Mouse (Mus musculus): Measurements from ENCODE around the gene Eid3.

The Eid3 gene

DNA sequence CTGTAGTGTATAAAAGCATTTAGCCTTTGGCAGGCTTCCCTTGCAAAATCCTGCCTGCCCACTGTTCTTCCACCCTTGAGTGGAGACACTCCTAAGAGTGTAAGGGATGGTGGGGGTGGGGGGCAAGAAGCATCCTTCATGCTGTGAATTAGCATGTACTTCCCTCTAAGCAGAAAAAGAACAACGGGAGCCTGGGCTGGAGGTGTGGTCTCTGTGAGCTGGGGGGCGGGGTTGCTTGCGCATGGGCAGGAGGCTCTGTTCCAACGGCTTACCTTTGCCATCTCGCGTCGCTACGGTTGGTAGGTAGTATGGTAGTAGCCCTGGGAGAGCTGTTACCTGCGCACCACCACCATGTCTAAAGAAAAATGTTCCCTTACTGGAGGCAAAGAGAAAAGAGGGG, at the start of gene Eid3:
Gene Eid3 (plus strand): TSS at position 271 of the 400 bp plus-strand sequence.
- no peak for DNase-seq (ENCODE audit: low spot score)

DNA sequence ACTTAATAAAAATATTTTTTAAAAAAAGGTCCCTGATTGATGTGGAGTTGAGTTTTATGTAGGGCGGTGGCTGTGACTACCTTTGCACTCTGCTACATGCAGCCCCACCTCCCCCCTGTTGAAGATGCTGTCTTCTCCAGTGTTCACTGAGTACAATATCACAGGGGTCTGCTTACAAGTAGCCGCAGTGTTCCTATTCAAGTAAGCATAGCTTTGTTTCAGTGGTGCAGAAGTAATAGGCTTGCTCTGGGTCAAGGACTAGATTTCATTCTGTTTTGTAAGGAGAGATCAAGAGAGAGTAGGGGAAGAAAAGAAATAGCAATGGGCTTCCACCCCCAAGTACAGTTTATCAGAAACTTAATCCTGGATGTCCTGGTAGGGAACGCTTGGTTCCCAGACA, 48.9 kb upstream of the Eid3 start:
- DNase-seq (ENCODE audit: low spot score), result no peak

DNA sequence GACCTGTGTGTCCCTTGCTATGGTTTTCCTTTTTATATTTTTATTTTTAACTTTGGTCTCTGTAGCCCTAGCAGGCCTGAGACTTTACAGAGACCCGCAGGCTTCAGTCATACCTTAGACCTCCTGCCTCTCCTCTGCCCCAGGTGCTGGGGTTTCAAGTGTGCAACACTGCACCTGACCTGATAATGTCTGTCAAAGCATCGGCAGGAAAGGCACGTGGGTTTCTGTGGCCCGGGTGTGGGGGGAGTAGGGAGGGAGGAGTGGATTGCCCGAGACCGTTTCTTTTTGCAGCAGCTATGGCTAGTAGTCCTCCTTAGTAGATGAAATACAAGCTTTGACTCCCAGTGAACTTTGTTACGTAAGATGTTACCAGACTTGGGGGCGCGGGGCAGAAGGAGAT, 48.5 kb upstream of the Eid3 start:
- DNase-seq (ENCODE audit: low spot score), result no peak

DNA sequence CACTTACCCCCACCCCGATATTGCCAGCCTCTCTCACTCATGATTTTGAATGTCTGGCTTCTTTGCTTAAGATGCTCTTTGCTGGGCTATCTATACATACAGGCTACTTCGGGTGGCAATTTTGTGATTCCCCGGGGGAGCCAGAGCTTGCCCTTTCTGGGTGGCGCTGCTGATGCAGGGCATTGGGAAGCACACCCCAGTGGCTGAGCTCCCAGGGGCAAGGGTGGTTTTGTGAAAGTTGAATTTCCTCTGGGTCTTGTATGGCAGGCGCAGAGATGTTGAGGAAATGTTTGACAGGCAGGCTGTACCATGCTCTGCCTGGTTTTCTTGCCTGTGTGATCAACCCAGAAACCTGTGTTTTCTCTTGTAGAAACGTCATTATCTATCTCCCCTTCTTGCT, 47.8 kb upstream of the Eid3 start:
- DNase-seq (ENCODE audit: low spot score), result no peak

DNA sequence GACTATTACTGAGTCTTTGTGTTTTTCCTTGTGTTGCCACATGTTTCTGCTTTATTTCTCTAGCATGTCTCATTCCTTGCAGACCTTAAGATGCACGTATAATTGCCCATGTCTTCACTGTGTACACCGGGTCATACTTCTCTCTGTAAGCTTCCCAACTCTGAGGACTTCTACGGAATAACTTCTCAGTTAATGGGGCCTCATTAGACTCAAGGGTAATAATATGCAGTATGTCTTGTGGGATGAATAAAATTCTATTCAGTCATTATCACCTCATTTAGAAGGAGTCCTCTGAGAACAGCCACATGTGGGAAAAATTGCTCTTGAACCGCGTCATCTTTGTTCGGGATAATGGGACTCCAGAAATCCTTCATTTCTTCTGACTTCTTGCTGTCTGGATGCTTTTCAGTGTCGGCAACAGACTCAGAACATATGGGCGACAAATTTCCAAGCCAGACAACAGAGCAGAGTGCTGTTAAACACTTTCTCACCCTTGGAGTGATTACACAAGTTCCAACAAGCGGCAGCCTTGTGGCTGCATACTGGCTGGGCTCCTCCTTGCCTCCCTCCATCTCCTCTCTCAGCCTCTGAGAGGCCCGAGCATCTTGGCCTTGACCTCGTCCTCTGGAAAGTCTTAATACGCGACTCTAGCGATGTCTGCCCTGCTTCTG, 43.2 kb upstream of the Eid3 start:
- DNase-seq (ENCODE audit: low spot score), result no peak

DNA sequence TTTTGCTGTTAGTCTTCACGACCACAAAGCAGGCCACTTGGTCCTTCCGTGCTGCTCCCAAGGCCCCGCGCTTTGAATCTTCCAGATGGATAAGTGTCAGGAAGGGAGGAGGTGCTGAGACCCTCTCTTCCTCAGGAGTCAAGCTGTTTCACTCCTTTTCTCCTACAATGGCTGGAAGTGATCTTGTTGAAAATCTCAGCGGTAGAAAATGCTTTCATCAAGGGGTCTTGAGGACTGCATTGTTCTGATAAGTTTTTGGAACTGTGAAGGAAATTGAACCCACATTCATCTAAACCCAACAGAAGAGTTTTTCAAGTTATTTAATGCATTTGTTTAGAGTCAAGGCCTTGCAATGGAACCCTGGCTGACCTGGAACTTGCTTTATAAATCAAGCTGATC, 42.6 kb upstream of the Eid3 start:
- no peak for DNase-seq (ENCODE audit: low spot score)

DNA sequence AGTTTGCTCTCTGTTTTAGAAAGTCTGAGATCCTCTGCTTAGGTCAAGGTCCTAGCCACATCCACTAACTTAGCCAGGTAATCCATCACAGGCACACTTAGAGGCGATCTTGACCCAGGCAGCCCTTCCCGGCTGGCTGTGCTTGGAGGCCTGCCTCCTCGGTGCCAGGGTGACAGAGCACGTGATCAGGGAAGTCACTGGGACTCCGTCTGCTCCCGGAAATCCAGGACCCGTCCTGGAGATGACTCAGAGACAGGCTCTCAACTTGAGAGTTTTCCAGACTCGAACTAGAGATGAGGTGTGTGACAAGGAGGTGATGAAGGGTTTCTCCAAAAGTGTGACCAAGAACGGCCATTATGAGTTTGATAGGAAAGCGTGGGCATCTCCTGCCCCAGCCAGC, 41.9 kb upstream of the Eid3 start:
- DNase-seq (ENCODE audit: low spot score), result no peak

DNA sequence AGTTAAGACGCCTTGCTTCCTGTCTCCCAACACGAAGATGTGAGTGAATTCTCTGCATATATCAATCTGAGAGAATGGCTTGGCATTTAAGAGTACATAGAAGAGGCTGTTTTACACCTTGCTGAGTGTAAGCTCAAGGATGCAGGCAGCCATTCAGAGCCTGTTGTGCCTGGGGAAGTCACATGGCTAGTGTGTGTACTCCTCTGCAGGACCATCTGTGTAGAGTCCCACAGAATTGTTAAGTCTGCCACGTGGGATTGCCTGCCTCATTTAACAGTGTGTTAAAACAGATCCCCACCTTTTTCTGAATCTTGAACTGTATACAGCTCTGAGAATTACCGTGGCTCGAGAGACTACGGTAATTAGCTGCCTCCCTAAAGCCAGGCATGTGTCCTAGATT, 39.9 kb upstream of the Eid3 start:
- no peak for DNase-seq (ENCODE audit: low spot score)

DNA sequence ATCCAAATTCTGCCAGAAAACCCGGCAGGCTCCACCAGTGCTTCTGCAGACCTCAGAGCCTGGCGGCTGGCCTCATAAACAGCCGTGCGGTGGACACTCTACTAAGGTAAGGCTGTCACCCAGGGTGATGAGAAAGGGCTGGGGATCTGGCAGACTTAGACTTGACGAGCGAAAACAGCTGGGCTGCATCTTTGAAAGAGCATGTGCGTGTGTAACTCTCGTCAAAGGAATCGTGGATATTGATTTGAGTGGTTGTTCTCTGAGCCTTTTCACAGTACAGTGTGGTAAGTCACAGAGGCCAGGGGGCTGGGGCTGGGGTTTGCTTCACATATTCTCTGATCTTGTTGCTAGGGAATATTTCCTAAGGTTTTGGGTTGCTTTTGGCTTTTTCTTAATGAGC, 32.5 kb upstream of the Eid3 start, which contains the start of gene Txnrd1:
Gene Txnrd1 (plus strand): TSS at position 26 of the 400 bp plus-strand sequence.
- no peak for DNase-seq (ENCODE audit: low spot score)

DNA sequence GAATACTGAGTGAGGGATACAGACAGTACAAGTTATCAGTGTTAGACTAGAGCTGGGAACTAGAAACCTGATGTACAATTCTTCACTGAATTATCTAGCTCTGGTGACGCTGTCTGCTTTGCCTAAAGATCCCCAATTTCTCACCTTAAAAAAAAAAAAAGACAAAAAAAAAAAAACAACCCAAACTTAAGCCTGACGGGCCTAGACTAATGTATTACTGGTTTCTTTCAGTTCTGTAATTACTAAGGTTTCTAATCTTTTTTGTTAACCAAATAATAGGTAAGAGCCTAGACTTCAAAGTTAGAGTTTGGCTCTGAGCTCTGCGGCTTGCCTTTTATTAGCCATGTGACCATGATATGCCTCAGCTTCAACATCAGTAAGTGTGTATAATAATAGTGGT, 30.5 kb upstream of the Eid3 start:
- no peak for DNase-seq (ENCODE audit: low spot score)

DNA sequence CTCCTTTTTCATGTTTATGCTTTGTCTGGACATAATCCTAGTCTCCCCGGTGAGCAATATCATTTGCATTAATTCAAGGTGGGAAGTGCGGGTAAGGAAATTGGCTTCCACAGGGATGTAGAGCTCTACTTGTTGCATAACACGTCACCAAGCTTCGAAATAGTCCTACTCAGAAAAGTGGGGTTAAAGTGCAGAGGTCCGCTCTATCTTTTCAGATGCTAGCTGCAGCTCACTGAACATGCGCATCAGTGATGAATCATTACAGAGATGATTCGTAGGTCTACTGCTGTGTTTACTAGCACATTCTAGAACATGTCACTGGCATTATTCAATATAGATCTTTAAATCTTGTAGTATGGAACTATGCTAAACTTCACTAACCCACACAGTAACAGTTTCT, 28.0 kb upstream of the Eid3 start:
- DNase-seq (ENCODE audit: low spot score), result no peak

DNA sequence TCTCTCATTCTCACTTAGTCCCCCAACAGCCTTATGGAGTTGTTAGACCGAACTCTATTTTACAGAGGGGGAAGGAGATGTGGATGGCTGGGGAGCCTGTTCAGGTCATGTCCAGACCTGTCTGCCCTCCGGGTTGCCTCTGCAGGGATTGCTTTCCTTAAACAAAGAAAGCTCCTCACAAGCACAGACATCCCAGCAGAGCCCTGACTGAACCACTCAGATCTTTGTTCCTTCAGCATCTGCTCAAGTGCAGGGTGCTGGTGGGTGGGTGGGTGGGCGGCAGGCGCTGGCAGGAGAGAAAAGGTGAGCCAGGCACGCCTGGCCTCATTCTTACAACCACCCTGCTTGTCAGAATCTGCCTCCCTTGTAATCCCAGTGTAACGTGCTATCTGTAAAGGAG, 22.3 kb upstream of the Eid3 start:
- DNase-seq (ENCODE audit: low spot score), result no peak

DNA sequence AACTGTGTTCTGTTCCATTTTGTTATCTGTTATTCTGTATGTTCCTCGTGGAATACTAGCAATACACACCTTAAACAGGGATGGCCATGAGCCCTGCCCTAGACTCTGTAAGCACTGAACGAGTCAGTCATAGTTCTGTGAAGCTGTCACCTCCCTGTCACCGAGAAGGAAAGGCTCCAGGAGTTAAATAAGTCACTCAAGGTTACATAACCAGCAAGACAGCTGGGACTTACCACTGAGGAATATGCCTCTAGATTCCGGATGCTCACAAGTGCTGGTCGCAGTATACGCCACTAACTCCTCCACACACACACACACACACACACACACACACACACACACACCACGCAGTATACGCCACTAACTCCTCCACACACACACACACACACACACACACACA, 21.7 kb upstream of the Eid3 start:
- no peak for DNase-seq (ENCODE audit: low spot score)

DNA sequence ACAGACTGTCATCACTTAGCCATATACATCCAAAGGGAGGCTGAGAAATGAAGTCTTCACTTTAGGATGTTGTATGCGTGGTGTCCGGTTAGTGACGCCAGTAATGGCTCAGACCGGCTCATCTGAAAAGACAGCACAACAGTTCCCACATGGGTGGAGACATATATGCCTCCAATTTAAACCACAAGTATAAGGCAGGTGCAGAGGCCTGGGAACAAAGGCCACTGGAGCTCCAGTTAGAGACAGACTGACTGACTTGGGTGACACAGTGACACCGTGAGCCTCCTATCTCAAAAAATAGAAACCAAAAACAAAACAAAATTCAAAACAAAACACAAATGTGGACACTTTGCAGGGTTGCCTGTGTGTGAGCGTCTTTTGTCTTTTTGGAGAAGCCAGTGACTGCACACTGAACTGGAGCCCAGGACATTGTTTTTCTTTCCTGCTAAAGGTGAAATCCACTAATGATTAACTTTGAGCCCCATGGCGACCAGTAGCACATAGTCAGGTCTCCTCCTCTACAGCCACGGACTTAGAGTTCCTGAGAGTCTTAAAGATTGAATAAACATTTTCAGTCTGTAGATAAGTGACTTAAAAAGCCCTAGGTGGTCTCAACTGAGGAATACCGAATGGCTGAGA, 18.5 kb upstream of the Eid3 start:
- no peak for DNase-seq (ENCODE audit: low spot score)

DNA sequence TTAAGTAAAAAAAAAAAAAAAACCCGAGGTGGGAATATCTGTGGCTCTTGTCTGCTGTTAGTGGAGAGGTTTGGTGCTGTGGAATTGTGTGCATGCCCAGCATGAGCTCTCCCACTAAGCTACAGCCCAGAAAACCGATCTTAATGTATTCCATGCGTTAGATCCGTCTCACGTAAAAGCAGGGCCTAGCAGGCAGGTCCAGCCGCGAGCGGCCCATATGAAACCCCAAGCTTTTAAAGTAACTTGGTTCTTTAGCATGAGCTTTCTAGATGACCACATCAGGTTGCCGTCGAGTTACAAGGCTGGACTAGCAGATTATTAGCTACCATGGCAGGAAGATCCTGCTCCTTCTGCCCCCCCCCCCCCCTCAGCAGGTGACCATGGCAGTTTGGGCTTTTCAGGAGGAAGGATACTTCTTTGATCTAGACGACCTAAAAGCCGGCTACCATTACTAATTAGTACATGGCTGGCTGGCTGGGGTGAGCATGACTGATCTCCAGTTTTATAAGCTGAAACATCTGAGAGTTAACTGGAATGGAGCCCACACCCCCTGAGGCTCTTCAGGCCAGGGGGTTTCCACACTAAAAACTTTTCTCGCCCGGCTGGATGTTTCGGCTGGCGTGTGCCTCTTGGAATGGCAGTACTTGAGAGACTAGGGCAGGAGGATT, 16.6 kb upstream of the Eid3 start:
- no peak for DNase-seq (ENCODE audit: low spot score)

DNA sequence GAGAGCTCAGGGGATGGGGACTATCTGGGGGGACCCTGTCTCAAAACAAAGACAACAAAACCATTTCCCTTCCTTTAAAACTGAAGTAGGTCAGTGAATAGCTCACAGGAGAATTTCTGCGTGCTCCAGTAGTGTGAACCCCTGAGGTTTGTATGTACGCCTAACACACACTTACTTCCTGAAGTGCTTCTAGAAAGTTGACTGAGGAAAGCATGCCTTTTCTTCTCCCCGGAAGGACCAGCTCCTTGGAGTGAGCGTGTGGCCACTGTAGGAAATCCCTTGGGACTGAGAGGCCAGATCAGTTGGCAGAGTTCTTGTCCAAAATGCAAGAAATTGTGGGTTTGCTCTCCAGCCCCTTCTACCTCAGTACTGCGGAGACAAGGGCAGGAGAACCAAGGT, 16.1 kb upstream of the Eid3 start:
- no peak for DNase-seq (ENCODE audit: low spot score)

DNA sequence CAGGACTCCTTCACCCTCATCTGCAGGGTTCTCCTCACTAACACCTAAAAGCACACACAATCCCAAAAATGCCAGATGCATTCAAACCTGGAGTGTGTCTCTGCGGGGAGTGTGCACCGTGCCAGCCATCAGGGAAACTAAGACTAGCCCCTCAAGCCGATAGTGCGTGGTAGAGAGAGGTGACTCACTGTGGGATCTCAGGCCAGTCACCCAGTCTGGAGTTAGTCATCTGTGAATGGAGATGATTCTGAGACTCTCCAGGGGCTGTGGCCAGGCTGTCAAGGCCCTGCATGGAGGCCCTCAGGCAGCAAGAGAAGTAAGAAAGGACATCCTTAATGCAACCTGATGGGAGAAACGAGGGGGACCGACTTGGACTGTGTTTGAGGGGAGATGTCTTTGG, 14.7 kb upstream of the Eid3 start:
- DNase-seq (ENCODE audit: low spot score), result no peak

DNA sequence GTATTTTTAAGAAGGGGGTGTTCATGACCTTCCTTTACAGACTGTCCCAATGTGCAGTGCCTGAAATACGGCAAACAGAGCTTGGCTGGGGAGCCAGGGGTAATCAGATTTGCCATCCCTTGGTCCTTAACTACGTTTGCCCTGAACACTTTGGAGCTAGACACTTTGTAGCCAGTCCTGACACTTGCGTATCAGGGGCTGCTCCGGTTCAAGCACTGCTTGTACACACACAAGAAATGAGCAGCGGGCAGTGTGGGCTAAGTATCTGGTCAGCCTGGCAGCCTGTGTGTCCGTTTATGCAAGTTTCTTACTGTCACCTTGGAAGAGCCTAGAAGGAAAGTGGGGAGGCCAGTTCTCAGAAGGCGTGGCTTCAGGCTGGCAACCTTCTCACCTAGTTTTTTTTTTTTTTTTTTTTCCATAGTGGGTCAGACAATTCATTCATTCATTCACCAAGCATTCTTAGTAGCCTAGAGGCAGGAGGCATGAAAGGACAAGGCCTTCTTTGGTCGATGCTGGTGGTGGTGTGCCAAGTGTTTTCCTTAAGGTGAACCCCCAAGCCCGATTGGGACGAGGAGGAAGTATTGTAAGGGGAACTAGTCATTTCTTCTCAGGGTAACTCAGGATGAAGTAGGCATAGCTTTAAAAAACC, 8.3 kb upstream of the Eid3 start:
- DNase-seq (ENCODE audit: low spot score), result peak; percentile 7

DNA sequence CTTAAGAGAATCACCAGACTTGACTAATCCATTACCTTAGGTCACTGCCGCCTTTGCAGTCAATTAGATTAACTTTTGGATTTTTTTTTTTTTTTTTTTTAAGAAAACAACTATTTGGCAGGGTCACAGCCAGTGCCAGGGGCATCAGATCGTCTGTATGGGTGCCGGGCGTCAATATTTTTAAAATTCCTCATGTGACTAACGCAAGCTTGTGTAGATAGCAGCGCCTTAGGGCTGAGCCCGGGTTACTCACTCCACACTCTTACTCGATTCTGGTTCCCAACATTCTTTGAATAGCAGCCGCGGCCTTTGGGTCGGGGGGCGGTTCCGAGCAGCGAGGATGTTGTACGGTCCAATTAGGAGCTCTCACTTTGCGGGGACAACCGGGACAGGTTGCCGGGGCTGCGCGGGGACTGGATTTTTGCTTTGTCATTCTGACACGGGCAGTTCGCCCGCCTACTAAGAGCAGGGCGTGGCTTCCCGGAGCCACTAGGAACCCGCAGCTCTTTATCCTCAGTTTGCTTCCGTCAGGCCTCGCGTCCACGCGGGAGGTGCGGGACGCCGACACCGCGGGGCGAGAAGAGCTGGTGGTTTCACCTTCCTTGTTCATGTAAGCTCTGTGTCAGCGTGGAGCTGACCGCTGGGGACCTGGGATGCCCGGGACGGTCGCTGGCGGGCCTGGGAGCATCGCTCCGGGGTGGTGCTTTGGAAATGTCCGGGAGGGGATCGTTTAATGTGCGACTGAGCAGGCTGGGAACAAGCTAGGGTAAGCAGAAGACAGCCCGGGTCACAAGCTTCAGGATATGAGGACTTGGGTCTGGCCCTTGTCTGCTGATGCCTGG, 7.5 kb upstream of the Eid3 start:
- peak; percentile 94 for DNase-seq (ENCODE audit: low spot score)

DNA sequence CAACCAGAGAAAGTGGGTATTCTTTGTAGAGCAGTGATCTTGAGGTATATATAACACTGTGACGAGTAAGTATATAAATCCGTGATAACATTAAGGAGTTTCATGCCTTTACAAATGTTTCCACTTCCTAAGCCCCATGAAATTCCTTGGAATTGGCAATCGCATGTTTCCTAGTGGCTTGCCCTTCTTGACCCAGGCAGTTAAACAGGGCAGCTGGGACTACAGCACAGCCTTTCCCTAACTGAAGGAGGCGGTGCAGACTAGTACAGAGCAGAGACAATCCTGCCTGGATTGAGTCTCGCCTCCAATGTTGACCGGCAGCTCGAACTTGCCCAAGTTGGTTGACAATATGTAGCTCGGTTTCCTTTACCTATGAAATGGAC, 6.9 kb upstream of the Eid3 start:
- peak; percentile 54 for DNase-seq (ENCODE audit: low spot score)

DNA sequence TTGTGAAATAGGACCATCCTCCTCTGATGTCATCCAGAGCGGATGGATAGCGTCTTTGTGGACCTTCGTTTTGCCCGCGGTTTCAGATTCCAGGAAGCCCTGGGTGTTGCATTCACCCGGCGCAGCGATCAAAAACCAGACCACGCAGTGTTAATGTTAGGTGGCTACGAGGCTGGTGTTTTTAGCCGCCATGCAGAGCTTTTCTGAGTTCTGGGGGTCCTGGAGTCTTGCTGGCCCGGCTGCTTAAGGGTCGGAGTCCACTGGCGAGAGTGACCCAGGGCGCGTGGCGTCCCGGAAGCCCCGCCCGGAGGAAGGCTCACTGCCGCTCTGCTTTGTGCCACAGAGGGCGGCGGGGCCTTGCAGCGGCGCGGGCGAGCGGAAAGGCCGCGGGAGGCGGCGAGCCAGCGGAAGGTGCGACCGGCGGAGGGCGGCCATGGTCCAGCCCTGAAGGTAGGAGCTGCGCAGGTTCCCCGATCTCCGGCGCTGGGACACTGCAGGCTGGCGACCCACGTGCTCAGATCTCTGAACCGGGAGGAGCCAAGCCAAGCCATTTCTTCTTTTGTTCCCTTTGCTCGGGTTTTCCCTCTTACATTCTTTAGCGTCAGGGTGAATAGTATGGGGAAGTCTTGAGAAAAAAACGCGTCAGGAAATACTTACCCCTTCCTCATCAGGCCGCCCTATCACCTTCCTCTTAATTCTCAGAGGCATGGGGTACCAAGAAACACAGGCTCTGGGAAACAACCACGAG, 6.1 kb upstream of the Eid3 start:
- DNase-seq (ENCODE audit: low spot score), result peak; percentile 54

DNA sequence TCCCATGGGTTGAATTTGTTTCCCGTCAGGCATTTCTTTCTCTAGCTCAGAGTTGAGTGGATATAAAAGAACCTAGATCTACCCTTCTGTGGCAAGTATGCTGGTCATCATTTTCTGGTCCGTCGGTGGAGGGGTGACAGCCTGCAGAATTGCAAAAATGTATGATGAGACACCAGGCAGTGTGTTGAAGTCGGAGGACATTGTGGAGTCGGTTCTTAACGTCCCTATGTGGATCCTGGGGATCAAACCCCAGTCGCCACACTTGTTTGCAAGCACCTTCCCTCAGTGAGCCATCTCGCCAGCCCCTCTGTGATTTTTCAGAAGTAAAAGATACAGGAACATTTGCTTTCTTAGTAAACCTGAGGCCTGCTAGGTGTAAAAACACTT, 5.5 kb upstream of the Eid3 start:
- DNase-seq (ENCODE audit: low spot score), result no peak
